16 mouse cellular contexts compared by ENCODE assay signal in genomic region chr8:33980999-33981398, GRCm38 (mm10).
DNase-seq lines count a peak whose midpoint lies in the region; ATAC-seq and TF ChIP-seq lines count a peak whose summit lies in the region.
"Had no signal": no experiment of that assay in that cellular context is flagged by ENCODE, and none has a peak within 500 bp of the region (broad histone marks: within the 10 kb centered on the region; RNA-seq: fewer than 3 reads in every experiment).

No protein-coding gene starts in this region.

- peak; percentile 64 for TF ChIP-seq EP300 in liver, postnatal 0 days (IDR thresholded peaks at IDR 0.05; ENCODE audit: low read depth)

- no peaks in the 10 kb centered on the region for H3K36me3 ChIP-seq in intestine, embryonic 15.5 days
- no peaks in the 10 kb centered on the region for H3K36me3 ChIP-seq in liver, postnatal 0 days (replicated peaks; ENCODE audit: insufficient read depth, low read length)
- no peaks in the 10 kb centered on the region for H3K36me3 ChIP-seq in forebrain, embryonic 15.5 days
- H3K36me3 ChIP-seq: forebrain, embryonic 10.5 days; hindbrain, embryonic 13.5 days; limb, embryonic 12.5 days had no signal

- no peak overlapping the region for H3K4me3 ChIP-seq in intestine, embryonic 15.5 days (replicated peaks)
- H3K4me3 ChIP-seq in liver, postnatal 0 days (ENCODE audit: low read depth, low read length), result no peak overlapping the region
- H3K4me3 ChIP-seq in forebrain, embryonic 15.5 days, result no peak overlapping the region
- H3K4me3 ChIP-seq: forebrain, embryonic 10.5 days; hindbrain, embryonic 13.5 days; left cerebral cortex, adult 2 months; limb, embryonic 12.5 days had no signal

- TF ChIP-seq CTCF in liver, postnatal 0 days (IDR thresholded peaks at IDR 0.05; ENCODE audit: low read depth), result no peak

- H3K27me3 ChIP-seq in intestine, embryonic 15.5 days (replicated peaks), result no peaks in the 10 kb centered on the region
- no peaks in the 10 kb centered on the region for H3K27me3 ChIP-seq in liver, postnatal 0 days (ENCODE audit: insufficient read depth, low read length)
- H3K27me3 ChIP-seq in forebrain, embryonic 15.5 days, result no peaks in the 10 kb centered on the region
- H3K27me3 ChIP-seq: hindbrain, embryonic 13.5 days had no signal

- H3K27ac ChIP-seq in intestine, embryonic 15.5 days, result no peak overlapping the region
- peak overlapping the region; percentile 76 for H3K27ac ChIP-seq in liver, postnatal 0 days (ENCODE audit: low read depth)
- H3K27ac ChIP-seq in forebrain, embryonic 15.5 days (replicated peaks), result no peak overlapping the region
- H3K27ac ChIP-seq: forebrain, embryonic 10.5 days; hindbrain, embryonic 13.5 days; left cerebral cortex, adult 2 months; limb, embryonic 12.5 days had no signal

- DNase-seq in kidney, adult 11 months, result peak; percentile 62
- no peak for DNase-seq in kidney, postnatal 4 days
- peak; percentile 40 for DNase-seq in kidney, postnatal 14 days
- peak; percentile 64 for DNase-seq in liver, postnatal 0 days
- no peak for DNase-seq in embryo, embryonic 10 days (ENCODE audit: low spot score)
- DNase-seq: adrenal gland, adult 8-10 months; cerebellum, adult 18-20 months; gastrocnemius, postnatal 25 days; lung, postnatal 10 days had no signal

- H3K4me1 ChIP-seq in intestine, embryonic 15.5 days (replicated peaks), result peaks cover 17% of the 10 kb centered on the region
- H3K4me1 ChIP-seq in liver, postnatal 0 days (ENCODE audit: insufficient read depth), result peaks cover 9% of the 10 kb centered on the region
- H3K4me1 ChIP-seq in forebrain, embryonic 15.5 days, result no peaks in the 10 kb centered on the region

- H3K9me3 ChIP-seq in intestine, embryonic 15.5 days, result no peaks in the 10 kb centered on the region
- H3K9me3 ChIP-seq in liver, postnatal 0 days (ENCODE audit: low read length), result no peaks in the 10 kb centered on the region
- H3K9me3 ChIP-seq in forebrain, embryonic 15.5 days, result no peaks in the 10 kb centered on the region
- H3K9me3 ChIP-seq: forebrain, embryonic 10.5 days; hindbrain, embryonic 13.5 days; limb, embryonic 12.5 days had no signal

- WGBS in intestine, embryonic 15.5 days, result 26% methylated on average over 7 of the region's 7 CpGs
- 48% methylated on average over 7 of the region's 7 CpGs for WGBS in liver, postnatal 0 days (ENCODE audit: insufficient replicate concordance)
- WGBS in forebrain, embryonic 15.5 days, result 84% methylated on average over 7 of the region's 7 CpGs

- no peak overlapping the region for H3K4me2 ChIP-seq in intestine, embryonic 15.5 days (replicated peaks)
- no peak overlapping the region for H3K4me2 ChIP-seq in liver, postnatal 0 days (ENCODE audit: low read depth, low read length)
- no peak overlapping the region for H3K4me2 ChIP-seq in forebrain, embryonic 15.5 days (replicated peaks)
- H3K4me2 ChIP-seq: hindbrain, embryonic 13.5 days; limb, embryonic 12.5 days had no signal

- H3K9ac ChIP-seq in intestine, embryonic 15.5 days, result peak overlapping the region; percentile 13; the same call in 1 of the 2 replicates
- H3K9ac ChIP-seq in liver, postnatal 0 days (replicated peaks), result no peak overlapping the region
- H3K9ac ChIP-seq in forebrain, embryonic 15.5 days (replicated peaks), result no peak overlapping the region
- H3K9ac ChIP-seq: hindbrain, embryonic 13.5 days; limb, embryonic 12.5 days had no signal

- ATAC-seq in intestine, embryonic 15.5 days, result peak; percentile 66
- peak; percentile 94 for ATAC-seq in liver, postnatal 0 days
- ATAC-seq in forebrain, embryonic 15.5 days (replicated peaks), result no peak
- ATAC-seq: CD4-positive, CD25-positive, alpha-beta regulatory T cell, adult 4 months had no signal

Comparison
In these comparisons a context has a peak if more than half of its experiments do, and no peak if none do; other contexts are left out.
1. DNase-seq: peak in kidney, adult 11 months (single experiment), kidney, postnatal 14 days (single experiment) and liver, postnatal 0 days (single experiment); none in kidney, postnatal 4 days (0 of 2) and embryo, embryonic 10 days (single experiment).